Mouse (Mus musculus): ENCODE results near the gene Umod.

- TF ChIP-seq CTCF (IDR thresholded peaks at IDR 0.05) (no peak), EP300 (IDR thresholded peaks at IDR 0.05) (no peak)
These were observed 49.5 kb upstream of the Umod start for GRCm38 (mm10) chr7:119528617-119529016.
